Mouse (Mus musculus) mouse trophoblast stem cell (cell line): ENCODE results near the gene Celsr3.

Source experiments
- in situ Hi-C, 2 experiments: fragments of 300-500 bp; cut with MseI, MboI; formaldehyde crosslinking; loops; 2 replicates in 1 of 2; 3 replicates in 1 of 2; pipeline ENCODE4 v1.15.1; 2025

The Celsr3 gene

GRCm38 (mm10) chr9:108806831-108807230, 19.3 kb upstream of the Celsr3 start:
- in situ Hi-C loops: no loop called here

GRCm38 (mm10) chr9:108807674-108808073, 18.4 kb upstream of the Celsr3 start:
- in situ Hi-C loops: no loop called here

GRCm38 (mm10) chr9:108808163-108808665, 17.9 kb upstream of the Celsr3 start, which contains the start of gene Nckipsd:
TSS of gene Nckipsd (plus strand) at chr9:108808368.
- in situ Hi-C loops: no loop called here

- in situ Hi-C loops: no loop called here
Observed at GRCm38 (mm10) chr9:108809188-108809587, 16.9 kb upstream of the Celsr3 start.

- in situ Hi-C loops: no loop called here
Observed at GRCm38 (mm10) chr9:108809723-108810122, 16.4 kb upstream of the Celsr3 start.

- in situ Hi-C loops: no loop called here
Observed at GRCm38 (mm10) chr9:108810516-108810915, 15.6 kb upstream of the Celsr3 start.

- in situ Hi-C loops: no loop called here
Observed at GRCm38 (mm10) chr9:108815557-108815956, 10.6 kb upstream of the Celsr3 start.

- in situ Hi-C loops: no loop called here
Observed at GRCm38 (mm10) chr9:108819495-108819894, 6.6 kb upstream of the Celsr3 start.

GRCm38 (mm10) chr9:108820077-108820476, 6.0 kb upstream of the Celsr3 start:
- in situ Hi-C loops: no loop called here

- in situ Hi-C loops: no loop called here
Observed at GRCm38 (mm10) chr9:108824144-108824685, 1.9 kb upstream of the Celsr3 start.

- in situ Hi-C loops: no loop called here
Observed at GRCm38 (mm10) chr9:108824755-108825413, 1.2 kb upstream of the Celsr3 start.

- in situ Hi-C loops: no loop called here
Observed at GRCm38 (mm10) chr9:108826700-108827340, 700 bp downstream of the Celsr3 start.

- in situ Hi-C loops: no loop called here
Observed at GRCm38 (mm10) chr9:108827454-108827853, 1.3 kb downstream of the Celsr3 start.

GRCm38 (mm10) chr9:108827906-108828305, 1.8 kb downstream of the Celsr3 start:
- in situ Hi-C loops: no loop called here

GRCm38 (mm10) chr9:108831637-108832036, 5.5 kb downstream of the Celsr3 start:
- in situ Hi-C loops: no loop called here

GRCm38 (mm10) chr9:108832390-108833108, 6.4 kb downstream of the Celsr3 start:
- in situ Hi-C loops: no loop called here

- in situ Hi-C loops: no loop called here
Observed at GRCm38 (mm10) chr9:108842989-108843388, 16.9 kb downstream of the Celsr3 start.

GRCm38 (mm10) chr9:108845390-108845789, 19.3 kb downstream of the Celsr3 start:
- in situ Hi-C loops: no loop called here

- in situ Hi-C loops: no loop called here
Observed at GRCm38 (mm10) chr9:108847374-108847773, 21.3 kb downstream of the Celsr3 start.

- in situ Hi-C loops: no loop called here
Observed at GRCm38 (mm10) chr9:108848419-108848818, 22.3 kb downstream of the Celsr3 start.

GRCm38 (mm10) chr9:108852976-108853375, 26.9 kb downstream of the Celsr3 start, which contains the start of gene Slc26a6:
TSS of gene Slc26a6 (plus strand) at chr9:108853283.
- in situ Hi-C loops: no loop called here

GRCm38 (mm10) chr9:108853635-108854240, 27.6 kb downstream of the Celsr3 start:
- in situ Hi-C loops: no loop called here
